Mouse (Mus musculus): Measurements from ENCODE around the gene Emsy.

DNA sequence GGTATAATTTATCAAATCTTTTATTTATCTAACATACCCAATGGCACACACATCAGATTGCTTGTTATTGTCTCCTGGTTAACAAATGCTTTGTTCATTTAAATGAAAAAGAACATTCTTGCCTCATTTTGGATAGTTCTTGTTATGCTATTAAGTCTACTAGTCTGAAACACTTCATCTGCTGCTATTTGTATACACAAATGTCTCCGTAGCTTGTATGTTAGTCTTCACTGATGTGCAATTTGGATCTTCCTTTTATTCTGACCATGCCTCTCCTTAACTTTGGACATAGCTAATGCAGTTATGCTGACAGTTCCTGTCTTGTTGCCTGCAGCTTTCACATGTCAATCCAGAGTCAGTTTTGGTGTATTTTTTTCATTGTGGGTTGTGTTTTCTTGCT, 79.1 kb downstream of the Emsy start:
- no peak for TF ChIP-seq CTCF (IDR thresholded peaks at IDR 0.05; ENCODE audit: extremely low read depth, insufficient read depth, insufficient read length, insufficient replicate concordance)
- no peak for TF ChIP-seq POLR2A (IDR thresholded peaks at IDR 0.05; ENCODE audit: low read depth, low read length)

All from spleen, adult 2 months (tissue).